In the genomic region with DNA sequence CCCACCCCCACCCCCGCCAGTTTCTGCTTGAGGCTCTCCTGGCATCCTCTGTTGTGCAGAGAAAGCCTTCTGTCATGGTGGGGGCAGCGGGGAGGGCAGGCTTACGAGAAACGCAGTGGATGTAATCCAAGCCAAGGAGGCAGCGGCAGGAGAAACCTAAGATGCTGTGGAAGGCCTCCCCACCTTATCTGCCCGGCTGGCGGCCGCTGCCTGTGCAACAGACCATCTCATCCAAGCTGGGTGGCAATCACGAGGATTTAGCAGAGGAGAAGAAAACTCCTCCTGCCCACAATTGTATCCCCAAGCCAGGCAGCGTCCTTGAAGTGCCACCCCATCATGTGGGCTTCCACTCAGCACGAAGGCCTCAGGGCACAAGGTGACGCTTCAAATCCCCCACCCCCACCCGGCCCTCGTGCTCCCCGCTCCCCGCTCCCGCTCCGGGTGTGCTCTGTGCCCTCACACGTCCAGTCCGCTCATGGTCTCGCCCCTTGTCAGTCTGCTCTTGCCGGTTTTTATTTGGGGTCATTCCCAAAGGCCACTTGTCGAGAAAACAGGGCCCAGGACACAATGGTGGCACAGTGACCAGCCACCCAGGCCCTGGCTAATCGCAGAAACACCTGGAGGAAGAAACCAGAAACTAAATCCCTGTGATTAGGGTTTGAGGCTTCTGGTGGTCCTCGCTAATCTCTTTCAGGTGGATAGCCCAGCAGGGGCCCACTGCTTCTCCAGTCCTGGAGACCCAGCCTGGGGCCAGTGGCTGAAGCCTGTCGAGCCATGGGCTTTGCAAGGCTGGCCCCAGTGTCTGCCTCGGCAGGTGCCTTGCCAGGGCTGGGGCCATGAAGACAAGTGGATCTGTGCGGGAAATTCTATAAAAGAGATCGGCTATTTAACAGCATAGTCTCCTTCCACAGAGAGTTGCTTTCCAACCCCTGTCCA, we compare ENCODE assay signal across 21 mouse cellular contexts. TPM values are rescaled to one million over a fixed set of nuclear protein-coding genes. Genes with fewer than 3 reads are reported as not detected.
DNase-seq lines count a peak whose midpoint lies in the region; ATAC-seq and TF ChIP-seq lines count a peak whose summit lies in the region.
"Had no signal": no experiment of that assay in that cellular context is flagged by ENCODE, and none has a peak within 500 bp of the region (broad histone marks: within the 10 kb centered on the region; RNA-seq: fewer than 3 reads in every experiment).

No protein-coding gene starts in this region.

- peaks cover 21% of the 10 kb centered on the region for H3K4me1 ChIP-seq in forebrain, embryonic 10.5 days
- H3K4me1 ChIP-seq in forebrain, embryonic 15.5 days: peaks cover 3% of the 10 kb centered on the region; the same call in 1 of the 2 replicates
- H3K4me1 ChIP-seq in kidney, postnatal 0 days (replicated peaks; ENCODE audit: insufficient read depth, low read length): no peaks in the 10 kb centered on the region
- peaks cover 21% of the 10 kb centered on the region for H3K4me1 ChIP-seq in embryonic facial prominence, embryonic 10.5 days
- H3K4me1 ChIP-seq in limb, embryonic 13.5 days: peaks cover 20% of the 10 kb centered on the region
- H3K4me1 ChIP-seq: intestine, embryonic 15.5 days; stomach, embryonic 15.5 days had no signal

- TF ChIP-seq CTCF in kidney, postnatal 0 days (IDR thresholded peaks at IDR 0.05; ENCODE audit: low read depth): no peak

- no peak overlapping the region for H3K4me2 ChIP-seq in forebrain, embryonic 15.5 days (replicated peaks)
- H3K4me2 ChIP-seq in kidney, postnatal 0 days (ENCODE audit: low read length): peak overlapping the region; percentile 36
- peak overlapping the region; percentile 19; the same call in 1 of the 2 replicates for H3K4me2 ChIP-seq in limb, embryonic 13.5 days (replicated peaks)
- H3K4me2 ChIP-seq: hindbrain, embryonic 12.5 days; intestine, embryonic 15.5 days; stomach, embryonic 15.5 days had no signal

- H3K36me3 ChIP-seq in forebrain, embryonic 10.5 days (replicated peaks): no peaks in the 10 kb centered on the region
- no peaks in the 10 kb centered on the region for H3K36me3 ChIP-seq in forebrain, embryonic 15.5 days
- H3K36me3 ChIP-seq in kidney, postnatal 0 days (ENCODE audit: insufficient read depth, low read length): no peaks in the 10 kb centered on the region
- no peaks in the 10 kb centered on the region for H3K36me3 ChIP-seq in embryonic facial prominence, embryonic 10.5 days (replicated peaks)
- H3K36me3 ChIP-seq in limb, embryonic 13.5 days: no peaks in the 10 kb centered on the region
- H3K36me3 ChIP-seq: hindbrain, embryonic 12.5 days; intestine, embryonic 15.5 days; stomach, embryonic 15.5 days had no signal

- ATAC-seq in forebrain, embryonic 15.5 days (replicated peaks): no peak
- ATAC-seq in kidney, postnatal 0 days (replicated peaks; ENCODE audit: low FRiP score, low read depth): peak; percentile 62; the same call in 1 of the 2 replicates
- no peak for ATAC-seq in limb, embryonic 13.5 days (ENCODE audit: low FRiP score, low read depth)
- ATAC-seq: intestine, embryonic 15.5 days had no signal

- 7% methylated on average over 29 of the region's 29 CpGs for WGBS in forebrain, embryonic 10.5 days
- WGBS in forebrain, embryonic 15.5 days: 16% methylated on average over 29 of the region's 29 CpGs
- WGBS in kidney, postnatal 0 days: 20% methylated on average over 29 of the region's 29 CpGs
- WGBS in embryonic facial prominence, embryonic 10.5 days: 11% methylated on average over 29 of the region's 29 CpGs
- 12% methylated on average over 29 of the region's 29 CpGs for WGBS in limb, embryonic 13.5 days

- no peaks in the 10 kb centered on the region; the same call in 1 of the 2 replicates for H3K9me3 ChIP-seq in forebrain, embryonic 10.5 days
- no peaks in the 10 kb centered on the region for H3K9me3 ChIP-seq in forebrain, embryonic 15.5 days
- no peaks in the 10 kb centered on the region for H3K9me3 ChIP-seq in kidney, postnatal 0 days (replicated peaks; ENCODE audit: low read length)
- H3K9me3 ChIP-seq in embryonic facial prominence, embryonic 10.5 days: no peaks in the 10 kb centered on the region
- H3K9me3 ChIP-seq in limb, embryonic 13.5 days: peaks cover 9% of the 10 kb centered on the region; the same call in 1 of the 2 replicates
- H3K9me3 ChIP-seq: hindbrain, embryonic 12.5 days; intestine, embryonic 15.5 days; stomach, embryonic 15.5 days had no signal

- DNase-seq in forebrain, embryonic 10.5 days (ENCODE audit: extremely low spot score, low spot score): no peak
- DNase-seq in kidney, postnatal 0 days (ENCODE audit: low spot score): peak; percentile 79
- DNase-seq in kidney, postnatal 36 days: no peak
- DNase-seq in embryonic facial prominence, embryonic 10.5 days (ENCODE audit: low spot score): peak; percentile 57
- DNase-seq in lung, postnatal 14 days: no peak
- DNase-seq in urinary bladder, postnatal 4 days (ENCODE audit: low spot score in 2 of 2): no peak
- DNase-seq: cerebellum, postnatal 36 days; gastrocnemius, postnatal 36 days; lung, adult 2 months; right cerebral cortex, adult 18-20 months; spleen, adult 18-20 months had no signal

- peaks cover 30% of the 10 kb centered on the region for H3K27me3 ChIP-seq in forebrain, embryonic 10.5 days (ENCODE audit: poor library complexity, severe bottlenecking)
- H3K27me3 ChIP-seq in forebrain, embryonic 15.5 days: no peaks in the 10 kb centered on the region
- H3K27me3 ChIP-seq in kidney, postnatal 0 days (ENCODE audit: insufficient read depth, low read length): no peaks in the 10 kb centered on the region
- peaks cover 38% of the 10 kb centered on the region for H3K27me3 ChIP-seq in embryonic facial prominence, embryonic 10.5 days (replicated peaks; ENCODE audit: low read depth, poor library complexity, severe bottlenecking)
- peaks cover 30% of the 10 kb centered on the region for H3K27me3 ChIP-seq in limb, embryonic 13.5 days
- H3K27me3 ChIP-seq: hindbrain, embryonic 12.5 days; intestine, embryonic 15.5 days; stomach, embryonic 15.5 days had no signal

- H3K9ac ChIP-seq in forebrain, embryonic 15.5 days (replicated peaks): no peak overlapping the region
- H3K9ac ChIP-seq in kidney, postnatal 0 days (ENCODE audit: low read depth, low read length): no peak overlapping the region
- peak overlapping the region; percentile 35; the same call in 1 of the 2 replicates for H3K9ac ChIP-seq in limb, embryonic 13.5 days
- H3K9ac ChIP-seq: hindbrain, embryonic 12.5 days; intestine, embryonic 15.5 days; stomach, embryonic 15.5 days had no signal

- H3K4me3 ChIP-seq in forebrain, embryonic 10.5 days: peak overlapping the region; percentile 3; the same call in 1 of the 2 replicates
- no peak overlapping the region for H3K4me3 ChIP-seq in forebrain, embryonic 15.5 days
- H3K4me3 ChIP-seq in kidney, postnatal 0 days (replicated peaks; ENCODE audit: low read depth, low read length): no peak overlapping the region
- peak overlapping the region; percentile 27 for H3K4me3 ChIP-seq in embryonic facial prominence, embryonic 10.5 days
- H3K4me3 ChIP-seq in limb, embryonic 13.5 days: no peak overlapping the region
- H3K4me3 ChIP-seq: erythroblast, embryonic 14.5 days; hindbrain, embryonic 12.5 days; intestine, embryonic 15.5 days; stomach, embryonic 15.5 days had no signal

- H3K27ac ChIP-seq in forebrain, embryonic 10.5 days: peak overlapping the region; percentile 44
- no peak overlapping the region for H3K27ac ChIP-seq in forebrain, embryonic 15.5 days (replicated peaks)
- H3K27ac ChIP-seq in kidney, postnatal 0 days: no peak overlapping the region
- peak overlapping the region; percentile 76 for H3K27ac ChIP-seq in embryonic facial prominence, embryonic 10.5 days (replicated peaks)
- H3K27ac ChIP-seq in limb, embryonic 13.5 days: no peak overlapping the region
- H3K27ac ChIP-seq: hindbrain, embryonic 12.5 days; intestine, embryonic 15.5 days; stomach, embryonic 15.5 days had no signal

RNA-seq across cellular contexts. Expression of a gene that starts 58.6 kb away (rescaled TPM):
- polyA plus RNA-seq in forebrain, embryonic 10.5 days (2016; fragmentation: Nextera tagmentation; extraction: Ambion mirVana): 2.2 and 2.9 TPM in 2 replicates
- polyA plus RNA-seq in forebrain, embryonic 15.5 days (2015; fragmentation: Nextera tagmentation; extraction: Ambion mirVana): 0.19 and 0.75 TPM in 2 replicates
- not detected in 2 replicates for polyA plus RNA-seq in kidney, postnatal 0 days (2015; fragmentation: Nextera tagmentation; extraction: Ambion mirVana)
- 11.8 and 20.4 TPM in 2 replicates for polyA plus RNA-seq in embryonic facial prominence, embryonic 10.5 days (2016; fragmentation: Nextera tagmentation; extraction: Ambion mirVana)
- polyA plus RNA-seq in limb, embryonic 13.5 days (2015; fragmentation: Nextera tagmentation; extraction: Ambion mirVana): 15.7 and 17.7 TPM in 2 replicates
- polyA plus RNA-seq: erythroblast, embryonic 14.5 days; frontal cortex, adult 2 months; heart, embryonic 14.5 days; liver, adult 2 months; neural tube, embryonic 14.5 days had no signal

Comparison
In these comparisons a context has a peak if more than half of its experiments do, and no peak if none do; other contexts are left out.
1. DNase-seq: peak in kidney, postnatal 0 days (single experiment) and embryonic facial prominence, embryonic 10.5 days (single experiment); none in forebrain, embryonic 10.5 days (single experiment), kidney, postnatal 36 days (0 of 2), lung, postnatal 14 days (single experiment) and urinary bladder, postnatal 4 days (0 of 2).
2. H3K27ac ChIP-seq: peak in forebrain, embryonic 10.5 days (single experiment) and embryonic facial prominence, embryonic 10.5 days (single experiment); none in forebrain, embryonic 15.5 days (single experiment), kidney, postnatal 0 days (single experiment) and limb, embryonic 13.5 days (single experiment).
3. H3K4me3 ChIP-seq: peak in forebrain, embryonic 10.5 days (single experiment) and embryonic facial prominence, embryonic 10.5 days (single experiment); none in forebrain, embryonic 15.5 days (single experiment), kidney, postnatal 0 days (single experiment) and limb, embryonic 13.5 days (single experiment).